ENCODE assay signal across 8 mouse cellular contexts in genomic region chr14:118422351-118423001, GRCm38 (mm10).
DNase-seq lines count a peak whose midpoint lies in the region; ATAC-seq lines count a peak whose summit lies in the region.

No protein-coding gene starts in this region.

- peak overlapping the region; percentile 56 for H3K4me2 ChIP-seq in hindbrain, embryonic 12.5 days (replicated peaks)

- peaks cover 11% of the 10 kb centered on the region for H3K4me1 ChIP-seq in hindbrain, embryonic 12.5 days

- peak; percentile 15 to 21 for DNase-seq in cerebellum, postnatal 25 days
- DNase-seq in cerebellum, adult 8-10 months = no peak
- DNase-seq in embryo, embryonic 10 days (ENCODE audit: low spot score) = peak; percentile 53
- DNase-seq in liver = peak; percentile 4
- peak; percentile 81 for DNase-seq in retina, postnatal 1 day
- no peak for DNase-seq in ovary, postnatal 10 days (ENCODE audit: low spot score)
- DNase-seq in cerebellum, adult 11-12 months = no peak

- peak overlapping the region; percentile 26 for H3K4me3 ChIP-seq in hindbrain, embryonic 12.5 days

- 2% methylated on average over 17 of the region's 17 CpGs for WGBS in hindbrain, embryonic 12.5 days

- H3K36me3 ChIP-seq in hindbrain, embryonic 12.5 days = no peaks in the 10 kb centered on the region

- H3K9ac ChIP-seq in hindbrain, embryonic 12.5 days = 0 out of 2 replicates have a peak overlapping the region, but pooled peaks have one; percentile 15

- peaks cover 22% of the 10 kb centered on the region for H3K9me3 ChIP-seq in hindbrain, embryonic 12.5 days (replicated peaks)

- ATAC-seq in hindbrain, embryonic 12.5 days (ENCODE audit: low FRiP score) = peak; percentile 89

- peaks cover 25% of the 10 kb centered on the region for H3K27me3 ChIP-seq in hindbrain, embryonic 12.5 days

- peak overlapping the region; percentile 64 for H3K27ac ChIP-seq in hindbrain, embryonic 12.5 days

Comparison
In these comparisons a context has a peak if more than half of its experiments do, and no peak if none do; other contexts are left out.
1. DNase-seq: peak in cerebellum, postnatal 25 days (2 of 2), embryo, embryonic 10 days (single experiment), liver (single experiment) and retina, postnatal 1 day (single experiment); none in cerebellum, adult 8-10 months (single experiment), ovary, postnatal 10 days (single experiment) and cerebellum, adult 11-12 months (single experiment).